Mouse (Mus musculus) adrenal gland, postnatal 0 days (tissue): ENCODE measurements around the gene Strn3. TPM values are rescaled to one million over a fixed set of nuclear protein-coding genes. Genes with fewer than 3 reads are reported as not detected.

ENCODE experiments used
- polyA plus RNA-seq: library from polyadenylated mRNA; unstranded; fragments of >200 nt; fragmentation: Nextera tagmentation; extraction: Ambion mirVana; gene quantifications from 2 replicates; pipeline ENCODE4 v1.2.1, GENCODE M21; 2015

Gene Strn3
- polyA plus RNA-seq: 36.2 and 39.4 TPM in 2 replicates

DNA sequence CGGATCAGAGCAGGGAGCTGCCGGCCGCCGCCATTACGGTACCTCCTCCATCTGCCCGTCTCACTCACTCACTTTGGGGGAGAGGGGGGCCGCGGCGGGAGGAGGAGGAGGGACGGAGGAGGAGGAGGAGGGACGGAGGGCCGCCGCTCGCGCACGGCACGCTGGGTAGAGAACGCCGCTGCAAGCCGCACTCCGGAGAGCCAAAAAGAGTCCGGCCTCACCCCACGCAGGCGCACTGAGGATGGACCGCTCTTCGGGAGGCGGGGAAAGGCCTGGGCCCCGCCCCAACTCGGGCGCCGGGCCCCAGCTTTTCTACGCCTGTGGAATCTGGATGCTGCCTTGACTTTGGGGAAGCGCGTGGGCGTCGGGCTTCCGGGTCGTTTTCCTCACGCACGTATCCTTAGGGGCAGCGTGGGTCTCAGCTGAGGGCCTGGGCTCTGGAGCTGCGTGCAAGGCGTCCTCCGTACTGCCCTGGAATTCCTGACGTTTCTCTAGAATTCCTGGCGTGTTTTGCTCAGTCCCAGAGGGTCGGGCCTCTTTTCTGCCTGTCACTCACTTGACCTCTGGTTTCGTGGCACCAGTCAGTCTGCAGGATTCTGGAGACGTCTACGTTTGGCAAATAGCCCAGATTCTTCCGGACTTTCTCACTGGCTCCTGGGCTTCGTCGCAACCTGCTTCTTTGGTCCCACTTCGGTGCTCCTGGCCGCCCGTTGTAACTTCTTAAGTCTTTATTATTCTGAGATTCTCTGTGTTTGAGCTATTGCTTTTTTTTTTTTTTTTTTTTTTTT lies at the start of gene Strn3:
Strn3 (minus strand) TSS at position 53 of the 788 bp plus-strand sequence.

DNA sequence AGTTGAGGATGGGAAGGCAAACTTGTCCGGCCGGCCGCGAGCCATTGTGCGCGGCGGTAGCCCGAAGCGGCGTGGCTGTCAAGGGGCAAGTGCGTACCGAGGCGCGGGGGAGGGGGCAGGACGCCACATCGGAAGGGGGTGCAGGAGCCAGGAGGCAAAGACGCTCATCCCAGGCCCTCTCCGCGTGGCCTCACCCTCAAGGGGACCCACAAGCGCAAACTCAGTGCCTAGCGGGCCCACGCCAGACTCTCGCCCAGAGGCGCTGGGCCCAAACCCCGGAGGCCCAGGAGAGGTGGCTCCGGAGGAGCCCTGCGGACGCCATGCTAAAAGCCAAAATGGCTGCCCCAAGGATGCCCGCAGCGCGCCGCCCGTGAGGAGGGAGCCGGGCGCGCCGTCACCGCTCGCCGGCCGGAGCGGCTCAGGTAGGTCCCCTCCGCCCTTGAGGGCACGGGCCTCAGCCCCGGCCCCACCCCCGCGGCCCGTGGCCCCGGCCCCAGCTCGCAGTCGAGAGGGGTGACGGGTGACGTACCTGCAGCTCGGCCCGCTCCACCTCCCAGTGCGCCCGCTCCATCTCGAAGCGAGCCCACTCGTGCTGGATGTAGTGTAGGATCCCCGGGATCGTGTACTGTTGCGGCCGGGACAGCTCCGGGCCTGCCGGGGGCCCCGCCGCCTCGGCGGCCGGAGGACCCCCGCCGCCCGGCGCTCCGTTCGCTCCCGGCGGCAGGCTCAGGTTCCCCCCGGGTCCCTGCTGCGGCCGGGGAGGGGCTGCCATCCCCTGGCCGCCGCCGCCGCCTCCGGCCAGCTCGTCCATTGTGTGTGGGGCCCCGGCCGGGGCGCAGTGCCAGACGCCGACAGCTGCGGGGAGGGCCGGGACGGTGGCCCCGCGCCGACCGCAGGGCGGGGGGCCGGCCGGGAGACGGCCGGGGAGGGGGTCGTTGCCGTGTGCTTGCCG lies 528 bp downstream of the Strn3 start, which contains the start of gene Ap4s1:
Ap4s1 (plus strand) TSS at position 141 of the 952 bp plus-strand sequence.

GRCm38 (mm10) chr12:51593229-51594029 lies 98.3 kb downstream of the Strn3 start, which contains the start of gene Coch:
Gene Coch (plus strand): TSS chr12:51593341.

Other genes starting within 250 kb of the Strn3 start
- 2.3 and 6.4 TPM in 2 replicates for gene Coch, start 98.6 kb downstream of the Strn3 start, polyA plus RNA-seq
- 44.8 and 56.8 TPM in 2 replicates for gene Ap4s1, start 864 bp downstream of the Strn3 start, polyA plus RNA-seq
- 18.5 and 27.5 TPM in 2 replicates for gene Hectd1, start 137.6 kb upstream of the Strn3 start, polyA plus RNA-seq